Mouse (Mus musculus): ENCODE data around the gene Qk.

The Qk gene

GRCm38 (mm10) chr17:10251252-10251958 lies 68.2 kb downstream of the Qk start:
- no peak for DNase-seq (ENCODE audit: low spot score in 2 of 2)

DNA sequence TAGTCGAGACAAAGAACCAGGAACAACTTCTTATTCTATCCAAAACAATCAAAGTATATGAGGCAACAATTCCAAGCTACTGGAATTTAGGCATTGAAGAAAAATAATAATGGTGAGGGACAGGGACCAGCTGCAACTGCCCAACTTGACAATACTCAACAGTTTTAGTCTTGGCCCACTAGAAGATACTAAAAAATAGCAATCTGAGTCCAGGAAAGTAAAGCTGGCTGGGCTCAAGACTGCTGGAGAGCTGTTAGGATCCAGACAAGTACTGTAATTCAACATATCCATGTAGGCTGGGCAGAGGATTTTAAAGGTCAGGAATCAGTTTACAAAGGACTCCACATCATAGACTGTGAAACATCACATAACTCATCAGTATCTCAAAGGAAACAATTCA lies 79.6 kb downstream of the Qk start:
- DNase-seq (ENCODE audit: low spot score in 2 of 2) = no peak

DNA sequence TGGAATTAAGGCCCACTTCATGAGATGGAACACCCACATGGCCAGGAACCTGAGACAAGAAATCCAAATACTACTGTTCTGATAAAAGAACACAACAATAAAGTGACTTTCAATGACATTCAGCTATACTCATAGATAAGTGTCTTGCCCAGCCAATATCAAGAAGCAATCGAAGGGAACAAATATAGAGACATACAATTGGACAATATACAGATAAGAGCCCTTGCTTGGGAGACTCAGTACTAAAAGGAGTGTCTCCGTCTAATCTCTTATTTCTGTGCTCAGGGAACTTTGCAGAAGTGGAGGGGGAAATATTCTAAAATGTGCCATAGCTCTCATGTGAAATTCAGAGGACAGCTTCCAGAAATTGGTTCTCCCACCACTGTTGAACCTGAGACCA lies 83.1 kb downstream of the Qk start:
- DNase-seq (ENCODE audit: low spot score in 2 of 2) = no peak

GRCm38 (mm10) chr17:10232406-10232805 lies 87.2 kb downstream of the Qk start:
- DNase-seq (ENCODE audit: low spot score in 2 of 2) = no peak

- no peak for DNase-seq (ENCODE audit: low spot score in 2 of 2)
Measured at GRCm38 (mm10) chr17:10227798-10228538, 91.7 kb downstream of the Qk start.

GRCm38 (mm10) chr17:10216164-10216563 lies 103.5 kb downstream of the Qk start:
- DNase-seq (ENCODE audit: low spot score in 2 of 2) = no peak

DNA sequence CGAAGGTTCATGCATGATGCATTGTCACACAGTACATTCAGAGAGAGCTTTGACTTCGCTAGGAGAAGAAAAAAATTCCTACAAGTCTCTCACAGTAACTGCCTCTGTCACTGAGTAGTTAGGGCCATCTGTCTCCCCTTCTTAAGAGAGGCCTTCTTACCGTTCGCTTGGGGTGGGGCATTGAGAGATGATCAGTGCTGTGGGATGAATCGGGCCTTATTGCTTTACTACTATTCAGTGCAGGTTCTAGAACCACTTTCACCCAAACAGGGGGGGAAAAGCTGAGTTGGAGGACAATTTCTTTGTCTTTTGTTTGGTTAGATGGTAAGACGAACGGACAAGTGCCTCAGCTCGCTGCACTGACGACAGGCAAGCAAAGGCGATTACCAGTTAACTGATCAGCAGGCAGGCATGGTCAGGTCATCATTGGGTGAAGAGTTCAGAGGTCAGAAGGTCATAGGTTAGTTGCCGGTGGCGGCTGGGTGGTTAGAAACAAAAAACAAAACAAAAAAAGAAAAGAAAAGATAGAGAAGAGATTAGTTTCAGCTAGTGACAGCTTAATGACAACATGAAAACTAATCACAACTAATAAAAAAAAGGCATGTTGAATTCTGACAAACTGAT lies 110.4 kb downstream of the Qk start:
- no peak for DNase-seq (ENCODE audit: low spot score in 2 of 2)

GRCm38 (mm10) chr17:10198662-10199061 lies 121.0 kb downstream of the Qk start:
- DNase-seq (ENCODE audit: low spot score in 2 of 2) = no peak

DNA sequence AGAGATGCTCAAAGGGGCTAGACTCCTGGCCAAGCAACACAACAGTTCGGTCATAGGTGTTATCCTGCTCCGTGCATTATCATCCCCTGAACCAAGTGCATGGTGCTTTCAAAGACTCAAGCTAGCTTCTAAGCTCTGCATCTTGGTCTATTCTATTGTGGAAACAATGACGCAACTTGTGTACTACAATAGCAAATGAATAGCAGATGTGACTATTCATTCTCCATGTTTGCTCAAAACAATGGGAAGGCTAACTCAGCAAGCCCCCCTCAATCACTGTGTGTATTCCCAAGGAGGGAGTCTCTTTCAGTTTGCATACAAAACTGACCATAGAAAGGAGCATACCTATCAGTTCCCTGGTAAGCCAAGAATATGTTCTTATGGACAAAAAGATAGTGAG lies 121.4 kb downstream of the Qk start:
- no peak for DNase-seq (ENCODE audit: low spot score in 2 of 2)

DNA sequence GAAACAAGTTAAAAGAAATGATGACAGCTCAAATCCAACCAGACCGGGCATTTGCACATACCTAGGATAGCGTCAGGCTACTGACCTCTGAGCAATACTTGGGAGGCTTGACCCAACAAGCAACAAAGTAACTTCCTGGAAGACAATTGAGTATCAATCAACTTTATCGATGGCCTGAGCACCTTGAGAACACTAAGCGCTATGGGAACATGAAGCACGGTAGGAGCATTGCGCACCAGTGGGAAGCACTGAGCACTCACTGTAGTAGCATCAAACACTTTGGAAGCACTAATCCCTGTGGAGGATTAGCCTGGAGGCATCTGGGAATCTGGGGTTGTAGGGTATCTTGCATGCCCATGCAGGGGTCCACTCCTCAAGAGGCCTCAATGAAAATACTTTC lies 124.0 kb downstream of the Qk start:
- no peak for DNase-seq (ENCODE audit: low spot score in 2 of 2)

DNA sequence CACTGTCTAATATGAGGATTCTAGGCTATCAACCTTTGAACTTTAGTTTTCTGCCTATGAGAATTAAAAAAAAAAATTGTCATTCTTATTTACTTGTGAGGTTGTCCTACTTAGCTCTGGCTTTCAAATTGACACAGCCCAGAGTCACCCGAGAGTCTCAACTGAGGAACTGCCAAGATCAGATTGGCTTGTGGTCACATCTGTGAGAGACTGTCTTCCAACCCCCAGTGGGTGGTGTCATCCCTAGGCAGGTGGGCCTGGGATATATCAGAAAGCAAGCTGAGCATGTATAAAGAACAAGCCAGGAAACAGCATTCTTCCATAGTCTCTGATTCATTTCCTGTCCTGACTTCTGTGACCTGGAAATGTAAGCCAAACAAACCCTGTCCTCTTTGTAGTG lies 128.8 kb downstream of the Qk start:
- DNase-seq (ENCODE audit: low spot score in 2 of 2) = no peak

GRCm38 (mm10) chr17:10188481-10188880 lies 131.2 kb downstream of the Qk start:
- DNase-seq (ENCODE audit: low spot score in 2 of 2) = no peak

DNA sequence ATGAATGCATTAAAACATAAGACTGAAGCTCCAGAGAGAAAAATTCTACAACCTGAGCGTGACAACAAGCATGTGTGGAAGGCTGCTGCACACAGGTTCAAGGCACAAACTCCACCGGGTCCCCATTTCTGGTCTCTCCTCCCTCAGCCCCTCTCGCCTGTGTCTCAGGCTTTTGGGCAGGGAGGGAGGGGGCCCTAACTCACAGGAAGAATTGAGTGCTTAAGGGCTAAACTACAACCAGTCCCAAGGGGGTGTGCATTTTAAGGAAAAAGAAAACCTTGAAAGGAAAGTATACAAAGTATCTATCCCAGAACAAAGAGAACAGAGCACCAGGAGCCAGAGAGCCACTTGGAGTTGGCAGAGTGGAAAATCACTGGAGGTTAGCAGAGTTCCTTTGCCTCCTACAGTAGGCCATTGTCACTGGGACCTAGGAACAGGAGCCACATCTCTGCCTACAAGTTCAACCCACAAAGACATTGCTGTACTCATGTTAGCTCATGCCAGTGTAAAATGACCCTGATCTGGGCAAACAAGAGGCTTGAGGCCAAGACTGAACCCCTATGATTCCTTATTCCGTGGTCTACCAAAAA lies 132.1 kb downstream of the Qk start:
- no peak for DNase-seq (ENCODE audit: low spot score in 2 of 2)

GRCm38 (mm10) chr17:10181761-10182160 lies 137.9 kb downstream of the Qk start:
- no peak for DNase-seq (ENCODE audit: low spot score in 2 of 2)

GRCm38 (mm10) chr17:10177096-10177495 lies 142.6 kb downstream of the Qk start:
- no peak for DNase-seq (ENCODE audit: low spot score in 2 of 2)

- no peak for DNase-seq (ENCODE audit: low spot score in 2 of 2)
Measured at GRCm38 (mm10) chr17:10161258-10161657, 158.4 kb downstream of the Qk start.

- DNase-seq (ENCODE audit: low spot score in 2 of 2) = no peak
Measured at GRCm38 (mm10) chr17:10160415-10160814, 159.2 kb downstream of the Qk start.

- DNase-seq (ENCODE audit: low spot score in 2 of 2) = no peak
Measured at GRCm38 (mm10) chr17:10152808-10153413, 166.7 kb downstream of the Qk start.
